Mouse (Mus musculus) forebrain, embryonic 16.5 days (tissue): ENCODE measurements around the gene Col13a1. TPM values are rescaled to one million over a fixed set of nuclear protein-coding genes. Genes with fewer than 3 reads are reported as not detected.
A peak's percentile ranks its signal among the peaks of the same experiment; 100 is the strongest.

Experiments used
- ATAC-seq: fragments of 200-750 bp; cut with Nextera tagmentation; 2 replicates; pipeline ENCODE4 v1.8.0; 2017; ENCODE audit warnings: mild to moderate bottlenecking, moderate library complexity
- H3K27ac ChIP-seq: fragments of 300-500 bp; sonication (generic); 2 replicates; pipeline ENCODE4 v1.5.1; 2014; ENCODE audit warnings: low read length, control low read depth
- H3K27me3 ChIP-seq: fragments of 300-500 bp; sonication (generic); replicated peaks from 2 replicates; pipeline ENCODE4 v1.6.1; 2014; ENCODE audit warnings: low read length; ENCODE audit not compliant: control insufficient read depth, insufficient read depth
- H3K36me3 ChIP-seq: fragments of 300-500 bp; sonication (generic); 2 replicates; pipeline ENCODE4 v1.6.1; 2014; ENCODE audit not compliant: control insufficient read depth, insufficient read depth
- H3K4me1 ChIP-seq: fragments of 300-500 bp; sonication (generic); replicated peaks from 2 replicates; pipeline ENCODE4 v1.6.1; 2014; ENCODE audit warnings: low read length; ENCODE audit not compliant: control insufficient read depth, insufficient read depth
- H3K4me2 ChIP-seq: fragments of 300-500 bp; sonication (generic); 2 replicates; pipeline ENCODE4 v1.6.1; 2014; ENCODE audit warnings: mild to moderate bottlenecking, low read length, control low read depth
- H3K4me3 ChIP-seq: fragments of 300-500 bp; sonication (generic); replicated peaks from 2 replicates; pipeline ENCODE4 v1.5.1; 2014; ENCODE audit warnings: mild to moderate bottlenecking, low read length, control low read depth
- H3K9ac ChIP-seq: fragments of 300-500 bp; sonication (generic); replicated peaks from 2 replicates; pipeline ENCODE4 v1.6.1; 2014; ENCODE audit warnings: low read depth, low read length, control low read depth
- H3K9me3 ChIP-seq: fragments of 300-500 bp; sonication (generic); 2 replicates; pipeline ENCODE4 v1.6.1; 2016; ENCODE audit warnings: low read length; ENCODE audit not compliant: control insufficient read depth
- WGBS: fragments of 180-500 bp; shearing (Covaris S2); extraction: QIAGEN DNeasy Blood & Tissue Kit; methylation state at CpG from one replicate; pipeline ENCODE4 v1.1.7; 2014; 5-methylcytosine and 5-hydroxymethylcytosine counted together
- polyA plus RNA-seq: library from polyadenylated mRNA; unstranded; fragments of >200 nt; fragmentation: Nextera tagmentation; extraction: Ambion mirVana; gene quantifications from 2 replicates; pipeline ENCODE4 v1.2.1, GENCODE M21; 2015

Col13a1 gene
- polyA plus RNA-seq = 0.98 and 1.4 TPM in 2 replicates

DNA sequence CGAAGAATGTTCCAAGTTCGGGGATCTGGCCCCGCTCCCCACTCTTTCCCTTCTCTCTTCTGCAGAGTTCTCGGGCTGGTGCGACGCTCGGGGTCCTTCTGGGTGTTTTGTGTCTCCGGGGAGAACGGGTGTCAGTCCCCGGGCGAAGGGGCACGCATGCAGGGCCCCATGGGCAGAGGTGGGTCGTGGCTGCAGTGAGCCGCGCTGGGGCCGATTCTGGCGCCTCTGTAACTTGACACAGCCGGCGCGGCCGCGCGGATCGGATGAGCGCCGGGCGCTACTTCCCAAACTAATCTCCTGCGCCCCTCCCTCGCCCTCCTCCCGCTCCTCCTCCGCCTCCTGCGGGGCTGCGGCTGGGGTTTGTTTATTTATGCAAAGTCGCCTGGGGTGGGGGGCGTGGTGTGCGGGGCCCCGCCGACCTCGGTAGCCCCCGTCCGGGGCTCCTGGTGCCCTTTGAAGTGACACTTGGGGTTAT lies at the start of gene Col13a1:
Col13a1 (minus strand) TSS at position 243 of the 475 bp plus-strand sequence.
- peaks cover 17% of the 10 kb centered on the region for H3K4me1 ChIP-seq
- peak within 1 kb of the TSS; percentile 55 for H3K4me2 ChIP-seq
- no peaks in the 10 kb centered on the region for H3K36me3 ChIP-seq
- peaks cover 64% of the 10 kb centered on the region for H3K27me3 ChIP-seq
- H3K27ac ChIP-seq = no peak within 1 kb of the TSS
- WGBS = under 1% methylated on average over 35 of the region's 41 CpGs
- 0 out of 2 replicates have a peak within 1 kb of the TSS, but pooled peaks have one; percentile 23 for H3K9ac ChIP-seq
- no peak for ATAC-seq
- no peaks in the 10 kb centered on the region for H3K9me3 ChIP-seq
- H3K4me3 ChIP-seq = peak within 1 kb of the TSS; percentile 34

DNA sequence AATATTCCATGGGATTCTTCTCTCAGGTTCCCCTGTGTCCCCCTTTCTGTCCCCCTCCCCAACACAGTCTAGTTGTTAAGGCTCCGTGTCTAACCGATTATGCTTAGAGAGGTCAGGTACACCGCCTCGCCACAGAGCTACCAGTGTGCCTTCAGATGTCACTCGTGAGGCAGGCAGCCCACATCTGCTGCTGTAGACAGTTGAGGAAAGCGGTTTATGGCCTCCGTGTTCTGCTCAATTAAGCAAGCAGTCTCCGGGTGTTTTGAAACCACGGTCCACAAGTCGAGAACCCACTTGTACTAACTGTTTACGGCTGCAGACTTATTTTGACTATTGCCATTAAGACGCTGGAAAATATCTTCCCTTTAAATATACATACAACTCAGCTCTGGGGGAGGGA lies 48.8 kb upstream of the Col13a1 start:
- Histone ChIP-seq H3K9me3 (no peaks in the 10 kb centered on the region), H3K4me3 (no peak overlapping the region), H3K9ac (no peak overlapping the region), H3K36me3 (no peaks in the 10 kb centered on the region), H3K27ac (no peak overlapping the region), H3K4me1 (peaks cover 5% of the 10 kb centered on the region), H3K4me2 (no peak overlapping the region), H3K27me3 (no peaks in the 10 kb centered on the region)
- WGBS = 85% methylated on average over 12 of the region's 12 CpGs
- no peak for ATAC-seq

DNA sequence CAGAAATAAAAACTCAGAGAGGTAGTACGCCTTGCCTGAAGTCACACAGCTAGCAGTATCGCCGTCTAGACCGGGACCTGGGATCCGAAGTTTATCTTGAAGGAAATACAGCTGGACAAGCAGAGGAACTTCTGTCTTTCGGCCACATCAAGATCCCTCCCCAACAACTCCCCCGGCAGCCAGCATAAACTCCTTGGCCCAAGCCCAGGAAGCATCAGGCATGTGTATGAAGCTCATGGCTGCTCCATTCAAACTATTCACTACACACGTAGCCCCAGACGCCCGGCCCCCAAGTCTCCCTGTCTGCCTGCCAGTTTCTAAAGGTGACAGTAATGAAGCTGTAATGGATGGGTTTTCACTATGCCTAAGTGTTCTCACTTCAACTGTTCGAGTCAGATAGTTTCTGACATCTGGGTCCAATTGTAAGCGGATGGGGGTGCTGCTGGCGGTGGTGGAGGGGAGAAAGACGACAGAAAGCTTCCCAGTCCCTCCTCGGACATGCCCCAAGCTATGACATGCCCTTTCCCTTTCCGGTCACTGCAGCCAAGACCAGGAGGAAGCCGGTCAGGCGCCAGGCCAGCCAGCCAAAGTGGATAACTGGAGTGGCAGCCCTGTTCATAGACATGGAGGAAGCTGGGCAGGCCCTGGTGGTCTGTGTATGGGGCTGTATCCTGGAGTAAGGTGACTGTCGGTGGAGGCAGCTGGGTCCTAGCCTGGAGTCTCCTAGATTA lies 45.1 kb upstream of the Col13a1 start:
- Histone ChIP-seq H3K4me1 (peaks cover 5% of the 10 kb centered on the region), H3K27me3 (no peaks in the 10 kb centered on the region), H3K9ac (no peak overlapping the region), H3K36me3 (no peaks in the 10 kb centered on the region), H3K4me3 (no peak overlapping the region), H3K27ac (no peak overlapping the region), H3K4me2 (no peak overlapping the region), H3K9me3 (no peaks in the 10 kb centered on the region)
- no peak for ATAC-seq
- 48% methylated on average over 19 of the region's 19 CpGs for WGBS

DNA sequence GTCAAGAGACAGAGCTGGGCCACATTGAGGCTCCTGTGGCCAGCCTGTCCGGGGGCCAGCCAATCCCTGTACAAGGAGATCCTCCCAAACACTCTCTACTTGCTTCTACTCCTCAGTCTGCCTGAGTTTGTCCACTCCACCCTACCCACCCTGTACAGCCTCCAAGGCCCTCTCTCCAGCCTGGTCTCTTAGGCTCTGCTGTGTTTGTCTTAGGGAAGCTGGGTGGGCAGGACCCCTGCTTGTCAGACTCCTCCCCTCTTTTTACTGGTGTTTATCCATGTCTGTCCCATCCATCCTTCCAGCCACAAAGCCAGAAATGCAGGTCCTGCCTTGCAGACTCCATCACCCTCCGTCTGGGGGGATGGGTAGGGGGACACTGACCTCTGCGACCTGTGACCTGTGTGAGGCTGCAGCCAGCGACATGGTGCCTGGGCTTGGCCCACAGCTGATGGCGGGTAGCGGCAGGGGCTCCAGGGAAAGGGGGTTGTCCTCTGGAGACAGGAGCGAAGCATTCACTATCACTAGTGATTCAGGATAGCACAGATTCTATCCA lies 41.2 kb upstream of the Col13a1 start:
- Histone ChIP-seq H3K27me3 (no peaks in the 10 kb centered on the region), H3K36me3 (no peaks in the 10 kb centered on the region), H3K4me2 (no peak overlapping the region), H3K4me3 (no peak overlapping the region), H3K27ac (no peak overlapping the region), H3K9me3 (no peaks in the 10 kb centered on the region), H3K9ac (no peak overlapping the region), H3K4me1 (peaks cover 5% of the 10 kb centered on the region)
- WGBS = 28% methylated on average over 7 of the region's 7 CpGs
- no peak for ATAC-seq

DNA sequence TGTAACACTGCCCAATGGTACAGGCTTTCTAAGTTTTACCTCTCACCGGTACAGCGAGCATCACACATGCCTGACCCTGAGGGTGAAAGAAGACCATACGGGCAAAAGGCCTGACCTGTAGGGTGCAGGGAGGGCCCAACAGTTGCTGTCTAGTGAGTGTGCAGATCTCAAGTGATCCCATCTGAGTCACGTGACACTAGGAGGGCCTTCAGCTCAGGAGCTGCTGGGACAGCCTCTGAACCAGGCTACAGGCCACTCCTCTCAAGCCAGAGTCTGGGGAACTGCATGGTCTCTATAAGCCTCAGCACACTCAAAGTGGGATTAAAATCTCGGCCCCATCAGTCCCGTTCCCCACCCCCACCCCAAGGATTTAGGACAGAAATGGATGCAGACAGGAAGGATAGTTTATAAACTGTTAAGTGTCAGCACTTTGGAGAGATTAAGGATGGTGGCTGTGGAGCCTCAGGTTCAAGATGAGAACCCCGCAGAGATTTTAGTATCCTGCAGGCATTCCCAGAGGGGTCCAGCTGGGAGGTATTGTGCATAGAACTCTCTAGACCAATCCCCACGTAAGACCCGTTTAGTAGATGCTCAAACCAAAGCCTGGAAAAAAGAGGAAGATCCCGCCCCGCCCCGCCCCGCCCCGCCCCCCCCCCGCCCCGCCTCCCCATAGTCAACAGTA lies 40.6 kb upstream of the Col13a1 start:
- Histone ChIP-seq H3K4me1 (peaks cover 5% of the 10 kb centered on the region), H3K4me3 (no peak overlapping the region), H3K9ac (no peak overlapping the region), H3K36me3 (no peaks in the 10 kb centered on the region), H3K27me3 (no peaks in the 10 kb centered on the region), H3K27ac (no peak overlapping the region), H3K9me3 (no peaks in the 10 kb centered on the region), H3K4me2 (no peak overlapping the region)
- WGBS = 27% methylated on average over 11 of the region's 16 CpGs
- no peak for ATAC-seq

DNA sequence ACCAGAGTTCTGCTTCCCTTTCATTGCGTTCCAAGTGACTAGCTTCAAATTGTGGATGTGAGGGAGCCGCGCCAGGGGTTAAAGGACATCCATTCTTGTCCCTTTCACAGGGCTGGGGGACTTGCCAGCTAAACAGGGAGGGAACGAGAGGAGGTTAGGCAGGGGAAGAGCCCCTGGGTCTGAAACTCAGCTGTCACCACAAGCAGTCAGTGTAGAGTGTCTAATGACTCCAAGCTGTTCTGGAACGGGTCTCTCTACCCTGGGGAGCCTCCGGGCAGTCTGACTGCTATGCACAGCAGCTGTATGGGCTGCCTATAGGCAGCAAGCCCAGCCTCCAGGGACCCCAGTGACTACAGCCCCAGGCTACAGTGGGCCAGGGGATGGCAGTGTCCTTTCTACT lies 38.0 kb upstream of the Col13a1 start:
- no peak for ATAC-seq
- no peak overlapping the region for H3K9ac ChIP-seq
- H3K36me3 ChIP-seq = no peaks in the 10 kb centered on the region
- H3K4me1 ChIP-seq = no peaks in the 10 kb centered on the region
- H3K27me3 ChIP-seq = no peaks in the 10 kb centered on the region
- H3K27ac ChIP-seq = no peak overlapping the region
- 60% methylated on average over 6 of the region's 6 CpGs for WGBS
- no peak overlapping the region for H3K4me2 ChIP-seq
- no peaks in the 10 kb centered on the region for H3K9me3 ChIP-seq
- no peak overlapping the region for H3K4me3 ChIP-seq

DNA sequence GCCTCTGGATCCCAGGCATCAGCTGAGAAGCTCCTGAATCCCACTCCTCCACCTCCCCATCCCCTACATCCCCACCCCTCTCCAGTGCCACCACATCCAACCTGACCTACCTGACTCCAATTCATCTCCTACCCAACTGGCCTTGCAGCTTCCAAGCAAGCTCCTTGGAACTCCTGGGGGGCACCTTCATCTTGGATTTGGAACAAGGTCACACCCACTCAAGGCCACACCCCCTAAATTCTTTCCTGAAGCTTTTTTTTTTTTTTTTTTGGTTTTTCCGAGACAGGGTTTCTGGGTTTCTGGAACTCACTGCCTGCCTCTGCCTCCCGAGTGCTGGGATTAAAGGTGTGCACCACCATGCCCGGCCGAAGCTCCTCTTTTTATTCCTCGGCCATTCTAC lies 34.3 kb upstream of the Col13a1 start:
- Histone ChIP-seq H3K4me3 (no peak overlapping the region), H3K4me2 (no peak overlapping the region), H3K4me1 (no peaks in the 10 kb centered on the region), H3K9ac (no peak overlapping the region), H3K27ac (no peak overlapping the region), H3K27me3 (no peaks in the 10 kb centered on the region), H3K9me3 (no peaks in the 10 kb centered on the region), H3K36me3 (no peaks in the 10 kb centered on the region)
- ATAC-seq = no peak
- 87% methylated on average over 5 of the region's 5 CpGs for WGBS

DNA sequence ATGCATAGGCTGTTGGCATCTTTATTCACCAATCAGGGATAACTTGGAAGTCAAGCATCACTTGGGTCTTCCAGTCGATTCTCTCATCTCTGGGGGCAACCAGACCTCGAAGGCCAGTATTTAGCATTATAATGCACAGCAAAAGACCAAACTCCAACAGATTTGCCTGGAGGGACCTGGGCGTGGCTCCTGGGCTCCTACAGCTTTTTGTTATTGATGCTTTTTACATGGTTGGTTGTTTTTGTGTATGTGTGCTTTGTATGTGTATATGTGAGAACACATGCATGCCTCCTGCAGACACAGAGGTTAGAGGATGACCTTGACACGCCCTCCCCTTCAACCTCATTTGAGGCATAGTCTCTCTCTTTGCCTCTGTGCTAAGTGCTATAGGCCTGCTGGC lies 33.5 kb upstream of the Col13a1 start:
- H3K9me3 ChIP-seq = no peaks in the 10 kb centered on the region
- H3K4me1 ChIP-seq = no peaks in the 10 kb centered on the region
- no peak overlapping the region for H3K27ac ChIP-seq
- H3K27me3 ChIP-seq = no peaks in the 10 kb centered on the region
- no peaks in the 10 kb centered on the region for H3K36me3 ChIP-seq
- 81% methylated on average over 4 of the region's 4 CpGs for WGBS
- H3K4me2 ChIP-seq = no peak overlapping the region
- no peak overlapping the region for H3K9ac ChIP-seq
- H3K4me3 ChIP-seq = no peak overlapping the region
- ATAC-seq = no peak

DNA sequence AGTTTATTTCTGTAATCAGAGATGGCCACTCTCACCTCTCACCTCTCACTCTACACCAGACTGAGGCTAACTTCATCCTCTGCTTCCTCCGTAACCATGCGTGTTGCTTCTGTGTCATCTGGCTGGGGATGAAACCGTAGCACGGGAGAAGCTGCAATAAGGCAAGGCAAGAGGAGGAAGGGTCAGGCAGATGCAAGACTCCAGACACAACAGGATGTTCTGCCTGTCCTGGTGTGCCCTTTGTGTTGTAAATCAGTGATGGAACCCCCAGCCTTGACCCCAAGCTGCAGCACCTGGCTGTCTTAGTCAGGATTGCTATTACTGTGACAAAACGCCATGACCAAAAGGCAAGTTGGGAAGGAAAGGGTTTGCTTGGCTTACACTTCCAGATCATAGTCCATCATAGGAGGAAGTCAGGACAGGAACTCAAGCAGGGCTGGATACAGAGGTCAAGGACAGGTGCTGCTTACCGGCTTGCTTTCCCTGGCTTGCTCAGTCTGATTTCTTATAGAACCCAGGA lies 31.1 kb upstream of the Col13a1 start:
- H3K4me3 ChIP-seq = no peak overlapping the region
- ATAC-seq = no peak
- no peak overlapping the region for H3K9ac ChIP-seq
- no peaks in the 10 kb centered on the region for H3K4me1 ChIP-seq
- H3K27me3 ChIP-seq = no peaks in the 10 kb centered on the region
- 75% methylated on average over 6 of the region's 6 CpGs for WGBS
- H3K27ac ChIP-seq = no peak overlapping the region
- H3K9me3 ChIP-seq = no peaks in the 10 kb centered on the region
- no peak overlapping the region for H3K4me2 ChIP-seq
- H3K36me3 ChIP-seq = no peaks in the 10 kb centered on the region
